Mouse (Mus musculus) stomach, postnatal 0 days (tissue): ENCODE measurements at regions not wholly inside any gene's neighbourhood (a gene's known extent, or its start where the extent isn't known, plus 50 kb on each side); places are given as distances from the start of the nearest gene placed in this dataset.

Experiments used
- CTCF ChIP-seq: IDR thresholded peaks from 2 replicates; pipeline ENCODE4 v1.5.1; 2016; ENCODE audit warnings: antibody characterized with exemption, low read depth, mild to moderate bottlenecking, moderate library complexity
- EP300 ChIP-seq: optimal IDR thresholded peaks from 2 replicates; pipeline ENCODE3; 2016; ENCODE audit warnings: antibody characterized with exemption

GRCm38 (mm10) chr8:103907662-103908061 lies 193.8 kb upstream of the Cdh5 start:
- TF ChIP-seq CTCF (no peak), EP300 (no peak)
